Mouse (Mus musculus): ENCODE measurements around the gene Acat2.

GRCm38 (mm10) chr17:12935719-12936118 is 24.8 kb downstream of the Acat2 start:
- TF ChIP-seq POLR2A (IDR thresholded peaks at IDR 0.05; ENCODE audit: insufficient read length, low read depth): no peak
- no peak for TF ChIP-seq MYOD1 (IDR thresholded peaks at IDR 0.05; ENCODE audit: control insufficient read depth in 1 of 3, insufficient read length in 2 of 3, low read depth in 2 of 3)
- no peak for TF ChIP-seq CEBPB (IDR thresholded peaks at IDR 0.05; ENCODE audit: insufficient read depth, poor library complexity, severe bottlenecking)
- no peak for TF ChIP-seq TCF12 (IDR thresholded peaks at IDR 0.05; ENCODE audit: insufficient read depth, poor library complexity, severe bottlenecking)
- no peak for TF ChIP-seq POLR2AphosphoS2 (IDR thresholded peaks at IDR 0.05; ENCODE audit: insufficient read length, low read depth)
- TF ChIP-seq E2F4 (IDR thresholded peaks at IDR 0.05; ENCODE audit: insufficient read depth): no peak

Data from myocyte (in vitro differentiated cells).